Mouse (Mus musculus): ENCODE measurements around the gene Pbld2. TPM values are rescaled to one million over a fixed set of nuclear protein-coding genes. Genes with fewer than 3 reads are reported as not detected.
A peak's percentile ranks its signal among the peaks of the same experiment; 100 is the strongest.

Pbld2 gene
- polyA plus RNA-seq, 1 experiment from 2014 or later, result 36.2 TPM

GRCm38 (mm10) chr10:63010268-63010667 is 13.8 kb upstream of the Pbld2 start:
- TF ChIP-seq CTCF (IDR thresholded peaks at IDR 0.05; ENCODE audit: low read depth), result no peak
- ATAC-seq, result no peak

GRCm38 (mm10) chr10:63011556-63011955 is 12.6 kb upstream of the Pbld2 start:
- TF ChIP-seq CTCF (IDR thresholded peaks at IDR 0.05; ENCODE audit: low read depth), result no peak
- H3K36me3 ChIP-seq (ENCODE audit: control insufficient read depth, insufficient read depth), result peaks cover 84% of the 10 kb centered on the region
- WGBS, result 90% methylated on average over 6 of the region's 6 CpGs
- no peaks in the 10 kb centered on the region for H3K9me3 ChIP-seq (ENCODE audit: control insufficient read depth)
- H3K4me2 ChIP-seq (replicated peaks; ENCODE audit: low read depth), result no peak overlapping the region
- no peak for ATAC-seq
- H3K4me1 ChIP-seq (replicated peaks; ENCODE audit: control insufficient read depth, insufficient read depth, low read length), result no peaks in the 10 kb centered on the region
- H3K9ac ChIP-seq (ENCODE audit: low read depth, low read length), result no peak overlapping the region
- no peak overlapping the region for H3K27ac ChIP-seq (ENCODE audit: low read depth, low read length)
- H3K4me3 ChIP-seq (ENCODE audit: low read depth, low read length), result no peak overlapping the region
- no peaks in the 10 kb centered on the region for H3K27me3 ChIP-seq (replicated peaks; ENCODE audit: control insufficient read depth, insufficient read depth, low read length)

More at GRCm38 (mm10) chr10:63010268-63010667, 13.8 kb upstream of the Pbld2 start:
- no peak overlapping the region for H3K4me2 ChIP-seq (replicated peaks; ENCODE audit: low read depth)
- H3K9ac ChIP-seq (ENCODE audit: low read depth, low read length), result no peak overlapping the region
- H3K36me3 ChIP-seq (ENCODE audit: control insufficient read depth, insufficient read depth), result peaks cover 76% of the 10 kb centered on the region
- no peaks in the 10 kb centered on the region for H3K4me1 ChIP-seq (replicated peaks; ENCODE audit: control insufficient read depth, insufficient read depth, low read length)
- WGBS, result 85% methylated on average over 4 of the region's 4 CpGs
- no peak overlapping the region for H3K4me3 ChIP-seq (ENCODE audit: low read depth, low read length)
- H3K27me3 ChIP-seq (replicated peaks; ENCODE audit: control insufficient read depth, insufficient read depth, low read length), result no peaks in the 10 kb centered on the region
- no peaks in the 10 kb centered on the region for H3K9me3 ChIP-seq (ENCODE audit: control insufficient read depth)
- H3K27ac ChIP-seq (ENCODE audit: low read depth, low read length), result no peak overlapping the region

DNA sequence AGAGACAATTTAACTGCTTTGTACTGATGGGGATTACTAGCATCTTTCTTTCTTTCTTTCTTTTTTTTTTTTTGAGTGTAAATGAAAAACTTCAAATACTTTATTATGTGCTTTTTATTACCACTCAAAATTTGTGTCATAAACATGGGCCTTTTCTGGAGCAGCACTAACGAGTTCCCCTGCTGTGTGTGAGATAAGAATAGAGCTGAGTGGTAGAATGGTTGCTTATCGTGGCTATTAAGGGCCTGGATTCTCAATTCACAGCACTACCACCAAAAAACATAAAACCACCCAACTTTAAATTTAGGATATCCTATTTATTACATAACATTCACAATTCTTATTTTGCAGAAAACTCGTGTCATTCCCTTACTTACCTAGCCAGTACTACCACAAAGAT is 10.6 kb upstream of the Pbld2 start:
- H3K4me3 ChIP-seq (ENCODE audit: low read depth, low read length), result no peak overlapping the region
- 65% methylated on average over 3 of the region's 3 CpGs for WGBS
- ATAC-seq, result no peak
- no peaks in the 10 kb centered on the region for H3K27me3 ChIP-seq (replicated peaks; ENCODE audit: control insufficient read depth, insufficient read depth, low read length)
- no peak for TF ChIP-seq CTCF (IDR thresholded peaks at IDR 0.05; ENCODE audit: low read depth)
- no peak overlapping the region for H3K9ac ChIP-seq (ENCODE audit: low read depth, low read length)
- H3K36me3 ChIP-seq (ENCODE audit: control insufficient read depth, insufficient read depth), result peaks cover 74% of the 10 kb centered on the region
- no peak overlapping the region for H3K27ac ChIP-seq (ENCODE audit: low read depth, low read length)
- H3K4me2 ChIP-seq (replicated peaks; ENCODE audit: low read depth), result no peak overlapping the region
- no peaks in the 10 kb centered on the region for H3K9me3 ChIP-seq (ENCODE audit: control insufficient read depth)
- no peaks in the 10 kb centered on the region for H3K4me1 ChIP-seq (replicated peaks; ENCODE audit: control insufficient read depth, insufficient read depth, low read length)

- Histone ChIP-seq H3K27ac (ENCODE audit: low read depth, low read length) (no peak overlapping the region), H3K9me3 (ENCODE audit: control insufficient read depth) (no peaks in the 10 kb centered on the region), H3K9ac (ENCODE audit: low read depth, low read length) (no peak overlapping the region), H3K4me2 (replicated peaks; ENCODE audit: low read depth) (no peak overlapping the region), H3K36me3 (ENCODE audit: control insufficient read depth, insufficient read depth) (peaks cover 69% of the 10 kb centered on the region), H3K4me3 (ENCODE audit: low read depth, low read length) (no peak overlapping the region), H3K27me3 (replicated peaks; ENCODE audit: control insufficient read depth, insufficient read depth, low read length) (no peaks in the 10 kb centered on the region), H3K4me1 (replicated peaks; ENCODE audit: control insufficient read depth, insufficient read depth, low read length) (no peaks in the 10 kb centered on the region)
- TF ChIP-seq CTCF (IDR thresholded peaks at IDR 0.05; ENCODE audit: low read depth), result no peak
- WGBS, result 91% methylated on average over 9 of the region's 9 CpGs
- ATAC-seq, result no peak
Measured at GRCm38 (mm10) chr10:63014168-63014567, 9.9 kb upstream of the Pbld2 start.

DNA sequence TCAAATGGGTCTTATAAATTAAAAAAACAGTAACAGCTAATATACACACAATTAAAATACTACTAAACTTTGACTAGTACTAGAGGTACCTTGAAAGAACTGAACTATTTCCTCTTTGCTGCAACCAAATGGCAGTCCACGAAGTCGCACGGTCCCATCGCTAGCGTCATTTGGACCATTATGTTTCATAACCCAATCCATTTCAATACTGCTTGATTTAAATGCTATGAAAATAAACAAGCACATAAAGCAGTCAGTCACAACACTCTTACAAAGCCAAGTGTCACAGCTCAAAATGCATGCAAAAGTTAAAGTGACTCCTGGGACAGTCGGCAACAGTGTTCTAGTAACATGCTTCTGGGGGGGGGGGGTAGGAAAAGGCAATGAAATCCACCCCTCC is 4.8 kb upstream of the Pbld2 start:
- Histone ChIP-seq H3K36me3 (ENCODE audit: control insufficient read depth, insufficient read depth) (peaks cover 25% of the 10 kb centered on the region), H3K27me3 (replicated peaks; ENCODE audit: control insufficient read depth, insufficient read depth, low read length) (no peaks in the 10 kb centered on the region), H3K4me2 (replicated peaks; ENCODE audit: low read depth) (no peak overlapping the region), H3K4me3 (ENCODE audit: low read depth, low read length) (no peak overlapping the region), H3K9ac (ENCODE audit: low read depth, low read length) (no peak overlapping the region), H3K27ac (ENCODE audit: low read depth, low read length) (no peak overlapping the region), H3K9me3 (ENCODE audit: control insufficient read depth) (no peaks in the 10 kb centered on the region), H3K4me1 (replicated peaks; ENCODE audit: control insufficient read depth, insufficient read depth, low read length) (peaks cover 3% of the 10 kb centered on the region; the same call in 1 of the 2 replicates)
- no peak for TF ChIP-seq CTCF (IDR thresholded peaks at IDR 0.05; ENCODE audit: low read depth)
- ATAC-seq, result no peak
- WGBS, result 83% methylated on average over 6 of the region's 6 CpGs

DNA sequence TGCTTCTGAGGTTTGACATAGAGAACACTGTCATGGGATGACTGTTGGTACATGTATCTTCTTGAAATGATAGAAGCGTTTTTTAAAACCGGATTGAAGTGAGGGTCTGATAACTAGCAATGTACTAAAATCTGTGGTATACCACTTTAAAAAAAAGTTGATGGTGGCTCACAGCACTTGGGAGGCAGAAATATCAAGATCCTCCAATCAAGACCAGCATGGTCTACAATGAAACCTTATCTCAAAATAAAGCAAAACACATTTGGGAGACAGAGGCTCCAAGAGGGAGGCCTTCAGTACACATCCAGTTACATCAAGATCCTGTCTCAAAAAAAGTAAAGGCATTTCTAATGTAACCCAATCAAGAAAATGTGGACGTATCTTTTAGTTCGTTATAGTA is 2.4 kb upstream of the Pbld2 start:
- WGBS, result 39% methylated on average over 4 of the region's 4 CpGs
- no peaks in the 10 kb centered on the region for H3K9me3 ChIP-seq (ENCODE audit: control insufficient read depth)
- H3K4me2 ChIP-seq (replicated peaks; ENCODE audit: low read depth), result peak overlapping the region; percentile 89
- peaks cover 3% of the 10 kb centered on the region; the same call in 1 of the 2 replicates for H3K4me1 ChIP-seq (replicated peaks; ENCODE audit: control insufficient read depth, insufficient read depth, low read length)
- no peaks in the 10 kb centered on the region for H3K27me3 ChIP-seq (replicated peaks; ENCODE audit: control insufficient read depth, insufficient read depth, low read length)
- H3K4me3 ChIP-seq (ENCODE audit: low read depth, low read length), result peak overlapping the region; percentile 98
- peaks cover 5% of the 10 kb centered on the region for H3K36me3 ChIP-seq (ENCODE audit: control insufficient read depth, insufficient read depth)
- H3K27ac ChIP-seq (ENCODE audit: low read depth, low read length), result no peak overlapping the region
- no peak overlapping the region for H3K9ac ChIP-seq (ENCODE audit: low read depth, low read length)
- no peak for TF ChIP-seq CTCF (IDR thresholded peaks at IDR 0.05; ENCODE audit: low read depth)
- no peak for ATAC-seq

All from intestine, postnatal 0 days (tissue).